16 mouse cellular contexts compared by ENCODE assay signal in genomic region chr1:194843020-194843419, GRCm38 (mm10).
"Had no signal": no experiment of that assay in that cellular context is flagged by ENCODE, and none has a peak within 500 bp of the region (broad histone marks: within the 10 kb centered on the region; RNA-seq: fewer than 3 reads in every experiment).

No protein-coding gene starts in this region.

- H3K27ac ChIP-seq: neural tube, embryonic 13.5 days; neural tube, embryonic 15.5 days; stomach, embryonic 15.5 days; stomach, postnatal 0 days had no signal

- H3K9ac ChIP-seq: neural tube, embryonic 13.5 days; neural tube, embryonic 15.5 days; stomach, embryonic 15.5 days had no signal

- H3K36me3 ChIP-seq: neural tube, embryonic 13.5 days; neural tube, embryonic 15.5 days; stomach, embryonic 15.5 days had no signal

- DNase-seq: retina, postnatal 1 day; right cerebral cortex, adult 18-20 months; right cerebral cortex, postnatal 14 days; right cerebral cortex, postnatal 25 days; right cerebral cortex, postnatal 4 days; spleen, adult 18-20 months; thymus, adult 18-20 months; thymus, adult 2 months; thymus, postnatal 14 days; thymus, postnatal 25 days; thymus, postnatal 36 days; thymus, postnatal 4 days had no signal

- H3K4me3 ChIP-seq: neural tube, embryonic 13.5 days; neural tube, embryonic 15.5 days; stomach, embryonic 15.5 days had no signal

- H3K27me3 ChIP-seq: neural tube, embryonic 13.5 days; neural tube, embryonic 15.5 days; stomach, embryonic 15.5 days had no signal

- H3K9me3 ChIP-seq: neural tube, embryonic 13.5 days; neural tube, embryonic 15.5 days; stomach, embryonic 15.5 days had no signal

- H3K4me1 ChIP-seq: neural tube, embryonic 13.5 days; stomach, embryonic 15.5 days had no signal
